Mouse (Mus musculus): ENCODE data around the gene Glod4. TPM values are rescaled to one million over a fixed set of nuclear protein-coding genes. Genes with fewer than 3 reads are reported as not detected.

Gene Glod4
- total RNA-seq, 2 experiments from 2014 or later, result 34.3 to 46.2 TPM

GRCm38 (mm10) chr11:76201761-76202674, 41.5 kb downstream of the Glod4 start:
- peak; percentile 88 for DNase-seq

DNA sequence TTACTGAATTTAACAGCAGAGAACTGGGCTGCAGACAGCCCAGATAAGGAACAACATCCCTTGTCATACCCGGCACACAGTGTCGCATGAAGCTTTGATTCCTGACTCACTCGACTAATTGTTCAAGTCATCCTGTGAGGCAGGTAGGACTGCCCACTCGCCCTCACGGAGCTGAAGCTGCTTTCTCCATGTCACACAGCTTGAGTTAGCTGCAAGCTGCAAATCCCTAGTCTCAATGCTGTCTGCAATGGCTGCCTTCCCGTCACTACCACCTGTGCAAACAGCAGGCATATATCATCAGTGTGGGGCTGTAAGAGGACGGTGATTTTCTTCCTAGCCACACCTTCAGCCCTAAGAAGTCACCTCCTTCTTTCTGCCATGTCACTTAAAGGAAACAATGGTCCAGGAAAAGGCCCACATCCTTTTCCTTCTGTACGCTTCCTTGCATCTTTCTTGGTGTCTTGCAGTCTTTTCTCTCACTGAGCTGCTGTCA, 46.5 kb downstream of the Glod4 start:
- no peak for DNase-seq

- no peak for DNase-seq
Observed at GRCm38 (mm10) chr11:76196275-76196976, 47.1 kb downstream of the Glod4 start.

- DNase-seq, result no peak
Observed at GRCm38 (mm10) chr11:76186908-76187307, 56.6 kb downstream of the Glod4 start.

DNA sequence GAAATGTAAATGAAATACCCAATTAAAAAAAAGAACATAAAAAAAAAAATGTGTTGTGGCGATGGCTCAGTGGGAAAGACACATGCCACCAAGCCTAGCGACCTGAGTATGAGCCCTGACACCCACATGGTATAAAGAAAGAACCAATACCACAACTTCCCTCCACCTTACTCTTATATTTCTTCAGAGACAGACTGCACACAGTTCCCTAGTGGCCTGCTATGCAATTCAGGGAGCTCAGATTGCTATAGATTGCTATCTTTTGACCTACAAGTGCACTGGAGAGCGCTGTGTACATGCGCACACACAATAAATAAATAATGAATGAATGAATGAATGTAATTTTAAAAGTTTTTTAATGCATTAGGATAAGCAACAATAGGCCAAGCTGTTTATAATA, 59.8 kb downstream of the Glod4 start:
- no peak for DNase-seq

DNA sequence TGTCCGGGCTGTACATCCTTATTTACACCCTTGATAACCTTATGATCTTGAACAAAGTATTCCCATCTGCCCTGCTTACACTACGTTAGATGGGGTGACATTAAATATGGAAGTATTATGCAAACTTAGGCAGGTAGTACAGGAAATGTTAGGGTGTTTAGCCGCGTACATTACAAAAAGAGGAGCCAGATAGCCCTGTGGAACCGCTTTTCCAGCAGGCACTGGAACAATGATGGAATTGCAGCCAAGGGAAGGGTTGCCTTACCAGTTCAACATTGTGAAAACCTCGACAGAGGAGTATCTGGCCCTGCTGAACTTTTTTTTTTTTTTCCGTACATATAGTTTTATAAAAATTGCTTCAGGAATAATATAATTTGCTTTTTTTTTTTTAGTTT, 63.4 kb downstream of the Glod4 start:
- no peak for DNase-seq

GRCm38 (mm10) chr11:76179495-76180145, 63.9 kb downstream of the Glod4 start, which contains the start of the genes Vps53 and Fam57a:
TSS of gene Vps53 (minus strand) at chr11:76179647.
TSS of gene Fam57a (plus strand) at chr11:76179671.
- peak; percentile 80 for DNase-seq

- DNase-seq, result peak; percentile 11
Observed at GRCm38 (mm10) chr11:76178726-76179494, 64.6 kb downstream of the Glod4 start.

GRCm38 (mm10) chr11:76170207-76170606, 73.3 kb downstream of the Glod4 start:
- DNase-seq, result no peak

GRCm38 (mm10) chr11:76168976-76169375, 74.5 kb downstream of the Glod4 start:
- peak; percentile 31 for DNase-seq

- peak; percentile 67 for DNase-seq
Observed at GRCm38 (mm10) chr11:76167079-76167765, 76.3 kb downstream of the Glod4 start.

DNA sequence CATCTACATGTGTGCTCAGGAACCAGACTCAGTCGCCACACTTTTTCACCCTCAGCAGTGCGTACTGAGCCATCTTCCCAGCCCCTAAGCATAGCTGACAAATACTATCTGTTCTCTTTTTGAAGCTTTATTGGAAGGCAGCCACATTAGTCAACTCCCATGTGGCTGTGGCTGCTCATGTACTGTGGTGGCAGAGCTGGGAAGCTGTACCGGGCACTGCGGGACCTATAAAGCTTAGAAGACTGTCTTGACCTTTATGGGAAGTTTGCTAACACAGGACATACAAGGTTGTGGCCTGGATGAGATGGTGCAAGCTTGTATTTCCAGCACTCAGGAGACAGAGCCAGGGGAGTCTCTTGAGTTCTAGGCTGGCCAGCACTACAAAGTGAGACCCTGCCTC, 76.9 kb downstream of the Glod4 start:
- no peak for DNase-seq

GRCm38 (mm10) chr11:76160251-76160650, 83.3 kb downstream of the Glod4 start:
- no peak for DNase-seq

DNA sequence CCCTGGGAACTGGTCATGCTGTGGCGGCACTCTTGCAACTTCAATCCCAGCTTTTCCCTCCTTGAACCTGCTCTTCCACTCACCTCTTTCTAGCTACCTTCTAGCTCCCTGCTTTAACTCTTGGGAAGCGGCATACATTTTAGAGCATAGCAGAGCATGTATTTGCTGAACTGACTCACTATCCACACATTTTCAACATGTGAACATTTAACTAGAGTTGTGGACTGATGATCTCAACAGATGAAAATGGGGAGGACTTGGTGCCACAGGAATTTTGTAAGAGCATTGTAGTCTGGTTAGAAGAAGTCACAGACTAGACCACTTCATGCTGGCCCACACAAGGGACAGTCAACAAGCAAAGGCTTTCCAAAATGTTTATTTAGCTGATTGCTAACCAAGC, 85.2 kb downstream of the Glod4 start:
- no peak for DNase-seq

DNA sequence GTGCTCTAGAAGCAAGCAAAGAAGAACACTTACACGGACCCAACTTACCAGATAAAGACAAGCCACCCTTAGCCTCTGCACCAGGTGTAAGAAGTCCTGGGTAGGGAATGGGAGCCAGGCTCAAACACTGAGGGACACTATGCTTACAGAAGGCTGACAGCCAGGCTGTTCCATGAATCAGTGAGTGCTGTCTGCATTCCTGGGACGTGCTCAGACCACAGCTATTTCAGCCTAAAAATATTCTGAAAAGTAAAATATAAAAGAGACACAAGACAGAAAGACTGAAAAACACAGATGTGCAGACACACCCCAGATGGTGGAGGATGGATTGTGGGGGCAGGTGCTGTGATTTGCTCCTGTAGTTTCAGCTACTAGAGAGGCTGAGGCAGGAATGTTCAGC, 88.7 kb downstream of the Glod4 start:
- DNase-seq, result no peak

DNA sequence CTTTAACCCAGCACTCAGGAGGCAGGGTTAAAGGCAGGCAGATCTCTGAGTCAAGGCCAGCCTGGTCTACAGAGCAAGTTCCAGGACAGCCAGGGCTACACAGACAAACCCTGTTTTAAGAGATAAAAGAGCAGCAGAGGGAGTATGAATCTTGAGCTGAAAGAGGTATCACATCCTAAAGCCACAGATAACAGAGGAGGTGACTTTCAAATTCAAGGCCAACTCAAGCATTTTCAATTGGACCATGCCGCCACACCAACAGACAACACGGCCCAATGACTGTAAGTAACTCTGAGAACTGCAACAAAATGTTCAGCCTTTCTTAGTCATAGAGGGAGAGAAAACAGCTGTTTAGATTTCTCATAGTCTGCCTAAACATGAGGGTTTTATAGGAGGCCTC, 89.3 kb downstream of the Glod4 start:
- no peak for DNase-seq

- DNase-seq, result no peak
Observed at GRCm38 (mm10) chr11:76153236-76153951, 90.1 kb downstream of the Glod4 start.

DNA sequence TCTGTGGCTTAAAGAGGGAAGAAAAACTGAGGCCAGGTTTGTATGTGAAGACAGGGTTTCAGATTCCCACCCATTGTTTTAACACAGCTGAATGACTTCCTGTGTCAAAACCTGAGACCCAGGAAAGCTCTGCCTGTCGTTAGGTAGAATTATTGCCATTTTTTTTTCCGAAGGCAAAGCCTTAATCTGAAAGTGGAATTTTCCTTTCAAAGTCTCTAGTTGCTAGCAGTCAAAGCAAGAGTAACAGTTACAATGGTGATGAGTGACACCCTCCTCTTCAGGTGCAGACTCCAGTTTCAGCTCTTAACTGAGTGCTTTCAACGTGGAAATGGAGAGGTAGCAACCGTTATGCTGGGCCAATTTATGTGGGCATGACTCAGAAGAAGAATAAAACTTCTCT, 92.5 kb downstream of the Glod4 start:
- no peak for DNase-seq

DNA sequence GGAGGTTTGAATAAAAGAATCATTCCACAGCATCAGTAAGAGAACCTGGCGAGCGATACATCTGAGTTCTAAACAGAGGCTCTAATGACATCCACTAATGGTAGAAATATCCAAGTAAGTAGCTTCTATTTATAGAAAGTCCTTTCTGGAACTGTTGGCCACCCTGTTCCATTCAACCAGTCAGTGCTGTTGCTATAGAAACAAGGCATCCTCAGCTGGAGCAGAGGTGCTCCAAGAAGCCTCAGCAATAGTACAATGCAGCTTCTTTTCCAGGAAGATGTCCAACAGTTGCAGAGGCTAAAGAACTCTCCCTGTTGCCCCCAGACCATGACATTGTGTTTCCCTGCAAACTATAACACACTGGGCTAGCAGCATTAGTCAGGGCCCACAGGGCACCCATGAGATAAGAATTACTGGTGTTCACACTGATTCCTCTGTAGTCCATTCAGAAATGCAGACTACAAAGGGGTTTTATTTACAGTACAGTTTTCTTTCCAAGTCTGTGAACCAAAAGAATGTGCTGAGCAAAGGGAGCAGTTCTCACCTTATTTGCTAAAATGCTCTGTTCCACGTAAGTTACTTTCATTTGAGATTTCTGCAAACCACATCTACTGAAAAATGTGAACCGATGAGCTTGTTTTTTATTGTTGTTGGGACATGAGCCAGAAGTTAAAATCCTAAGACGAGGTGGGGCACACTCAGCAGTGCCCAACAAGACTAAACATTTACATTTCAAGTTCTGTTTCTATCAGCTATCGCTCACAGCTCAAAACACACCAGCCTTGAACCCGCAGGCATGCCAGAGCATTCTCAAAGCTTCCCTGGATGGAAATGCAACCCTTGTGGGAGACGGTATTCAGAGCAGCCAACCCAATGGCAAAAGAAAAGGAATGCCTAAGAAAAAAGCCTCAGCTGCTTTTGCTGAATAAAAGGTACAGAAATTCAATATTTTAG, 95.2 kb downstream of the Glod4 start:
- DNase-seq, result no peak
